Mouse (Mus musculus): ENCODE results near the gene Suclg2.

GRCm38 (mm10) chr6:95620804-95621203 lies 97.8 kb downstream of the Suclg2 start:
- no peak for TF ChIP-seq HCFC1 (IDR thresholded peaks at IDR 0.05; ENCODE audit: borderline replicate concordance, insufficient read depth, low read length)
- TF ChIP-seq ZNF384 (IDR thresholded peaks at IDR 0.05; ENCODE audit: low read depth, low read length) = no peak
- TF ChIP-seq ZC3H11A (IDR thresholded peaks at IDR 0.05; ENCODE audit: borderline replicate concordance, low read depth, low read length) = no peak
- TF ChIP-seq CHD2 (IDR thresholded peaks at IDR 0.05; ENCODE audit: low read depth, low read length) = no peak
- TF ChIP-seq MAFK (IDR thresholded peaks at IDR 0.05; ENCODE audit: insufficient read depth, low read depth, low read length) = no peak

All from ES-E14 (cell line).